Mouse (Mus musculus): ENCODE data around the gene Epb41l5. TPM values are rescaled to one million over a fixed set of nuclear protein-coding genes. Genes with fewer than 3 reads are reported as not detected.

The Epb41l5 gene
- total RNA-seq, 1 experiment from 2014 or later = 12.9 TPM

GRCm38 (mm10) chr1:119533093-119533805 is 115.6 kb downstream of the Epb41l5 start:
- DNase-seq = no peak

GRCm38 (mm10) chr1:119532165-119532564 is 116.6 kb downstream of the Epb41l5 start:
- no peak for DNase-seq

DNA sequence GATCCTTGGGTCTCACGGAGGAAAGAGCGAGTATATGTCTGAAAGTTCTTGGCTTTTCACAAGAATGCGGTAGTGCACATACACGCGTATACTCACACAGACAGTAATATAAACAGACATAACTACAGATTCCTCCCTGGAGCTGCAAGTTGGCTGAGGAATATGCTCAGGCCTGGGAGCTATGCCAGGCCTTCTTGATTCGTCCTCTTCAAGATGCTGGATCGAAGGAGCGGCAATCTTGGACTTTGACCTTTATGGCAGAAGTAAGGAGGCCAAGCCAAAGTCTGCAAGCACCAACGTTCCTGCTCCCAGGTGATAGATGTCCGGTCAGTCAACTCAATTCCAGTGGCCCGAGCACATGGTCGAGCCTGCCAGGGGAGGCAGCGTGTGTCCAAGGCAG is 117.9 kb downstream of the Epb41l5 start:
- no peak for DNase-seq

DNA sequence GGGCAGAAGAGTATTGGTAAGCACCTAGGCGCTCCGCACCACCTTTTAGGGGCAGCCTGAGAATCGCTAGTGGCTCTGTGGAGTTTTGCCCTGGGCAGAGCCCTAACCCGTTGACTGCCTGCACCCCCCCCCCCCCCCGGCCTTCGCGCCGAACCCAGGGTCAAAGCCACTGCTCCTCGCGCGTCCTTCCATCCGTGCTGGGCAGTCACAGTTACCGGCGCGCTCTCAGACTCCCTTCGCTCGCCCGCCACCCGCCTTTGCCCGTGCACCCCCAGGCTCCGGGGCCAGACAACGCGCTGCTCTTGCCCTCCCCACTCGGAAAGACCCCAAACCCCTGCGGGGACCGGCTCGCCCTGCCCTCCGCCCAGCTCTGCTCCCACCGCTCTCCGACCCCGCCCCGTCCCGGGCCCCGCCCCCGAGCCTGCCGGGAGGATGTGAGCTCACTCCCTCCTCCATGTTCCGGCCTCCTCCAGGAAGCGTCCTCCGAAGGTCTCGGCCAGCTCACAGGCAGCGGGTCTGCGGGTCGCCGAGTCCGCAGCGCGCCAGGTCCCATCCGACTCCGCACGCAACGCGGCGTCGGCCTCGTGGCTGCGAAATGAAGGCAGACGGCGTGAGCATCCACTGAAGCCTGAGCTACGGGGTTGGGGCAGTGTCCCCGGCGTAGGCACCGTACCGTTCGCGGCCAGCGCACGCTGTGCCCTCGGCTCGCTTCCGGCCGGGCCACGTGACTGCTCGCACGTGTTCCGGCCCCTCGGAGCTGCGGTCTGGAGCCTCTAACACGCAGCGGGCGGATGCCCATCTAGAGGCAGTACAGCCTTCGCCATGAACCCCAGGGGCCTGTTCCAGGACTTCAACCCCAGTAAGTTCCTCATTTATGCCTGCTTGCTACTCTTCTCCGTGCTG is 122.9 kb downstream of the Epb41l5 start, which contains the start of gene Tmem185b:
Gene Tmem185b, plus strand, starts transcription at position 472 of the 903 bp plus-strand sequence.
- peak; percentile 96 for DNase-seq

- DNase-seq = no peak
Measured at GRCm38 (mm10) chr1:119525004-119525444, 123.8 kb downstream of the Epb41l5 start.

DNA sequence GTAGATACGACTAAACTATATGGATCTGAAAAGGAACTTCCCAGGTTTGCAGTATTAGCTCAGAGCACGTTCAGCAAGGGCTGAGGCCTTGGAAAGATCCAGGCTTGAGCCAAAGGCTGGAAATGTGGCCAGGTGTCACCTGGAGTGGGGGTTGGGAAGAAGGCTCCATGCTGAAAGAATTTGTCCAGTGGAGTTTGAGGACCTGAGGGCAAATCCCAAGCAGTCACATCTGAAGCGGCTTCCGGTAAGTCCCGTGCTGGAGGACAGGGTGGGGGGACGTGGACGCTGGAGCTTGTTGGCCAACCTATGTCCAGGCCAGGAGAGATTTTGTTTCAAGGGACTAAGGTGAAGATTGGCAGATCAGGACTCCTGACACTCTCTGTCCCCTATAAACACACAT is 125.0 kb downstream of the Epb41l5 start:
- no peak for DNase-seq

GRCm38 (mm10) chr1:119523369-119523768 is 125.4 kb downstream of the Epb41l5 start:
- DNase-seq = no peak

GRCm38 (mm10) chr1:119522726-119523125 is 126.1 kb downstream of the Epb41l5 start:
- no peak for DNase-seq

DNA sequence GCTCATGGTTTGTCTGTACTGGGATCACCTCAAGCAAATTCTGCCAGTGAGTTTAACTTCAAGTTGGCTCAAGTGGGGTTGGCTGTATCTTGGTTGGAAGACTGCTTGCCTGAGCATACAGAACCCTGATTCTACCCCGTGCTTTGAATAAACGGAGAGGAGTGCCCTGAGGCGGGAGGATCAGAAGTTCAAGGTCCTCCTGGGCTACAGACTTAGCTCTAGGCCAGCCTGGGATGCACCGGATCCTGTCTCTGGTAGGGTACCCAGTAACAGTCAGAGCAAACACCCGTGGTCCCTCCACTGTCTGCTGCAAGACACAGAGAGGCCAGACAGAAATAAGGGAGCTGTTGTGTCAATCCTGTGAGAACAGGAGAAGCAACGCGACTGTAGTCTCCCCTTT is 127.1 kb downstream of the Epb41l5 start:
- DNase-seq = no peak

- no peak for DNase-seq
Measured at GRCm38 (mm10) chr1:119521029-119521428, 127.8 kb downstream of the Epb41l5 start.

GRCm38 (mm10) chr1:119519286-119519685 is 129.5 kb downstream of the Epb41l5 start:
- no peak for DNase-seq

- DNase-seq = no peak
Measured at GRCm38 (mm10) chr1:119518786-119519185, 130.0 kb downstream of the Epb41l5 start.

GRCm38 (mm10) chr1:119518060-119518459 is 130.7 kb downstream of the Epb41l5 start:
- DNase-seq = no peak

- no peak for DNase-seq
Measured at GRCm38 (mm10) chr1:119510857-119511256, 137.9 kb downstream of the Epb41l5 start.

DNA sequence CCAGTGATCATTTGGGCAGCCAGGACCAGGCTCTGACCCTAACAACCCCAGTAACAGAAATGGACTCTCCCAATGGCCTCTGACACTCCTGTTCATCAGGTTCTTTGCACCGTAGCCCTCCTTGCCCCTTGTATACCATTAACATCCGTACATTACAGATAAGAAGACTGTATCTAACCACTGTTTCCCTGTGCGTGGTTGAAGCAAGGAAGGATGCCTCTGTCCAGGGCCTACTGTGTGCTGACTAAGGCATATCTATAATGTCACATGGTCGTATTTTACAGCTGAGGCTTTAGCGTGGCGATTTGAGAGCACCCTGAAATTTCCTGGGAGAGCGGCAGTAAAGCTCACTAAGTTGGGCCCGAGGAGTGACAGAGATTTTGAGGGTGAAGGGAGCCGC is 138.4 kb downstream of the Epb41l5 start:
- DNase-seq = no peak

DNA sequence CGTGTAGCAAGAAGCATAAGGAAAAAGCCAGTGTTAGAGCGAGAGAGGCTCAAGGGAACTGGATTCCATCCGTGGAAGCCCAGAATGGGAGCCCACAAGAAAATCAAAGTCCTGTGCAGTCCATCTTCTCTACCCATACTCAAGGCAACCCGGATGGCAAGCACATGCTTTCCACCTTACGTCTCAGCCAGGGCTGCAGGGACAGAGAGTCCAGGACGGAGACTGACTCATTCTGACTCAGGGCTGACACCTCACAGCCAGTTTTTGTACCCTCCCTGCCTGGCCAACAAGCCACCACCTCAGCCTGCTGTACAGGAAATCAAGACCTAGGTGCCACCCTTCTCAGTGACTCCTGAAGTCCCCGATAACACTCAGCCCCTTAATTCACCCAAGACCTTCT is 139.3 kb downstream of the Epb41l5 start:
- DNase-seq = peak; percentile 65

DNA sequence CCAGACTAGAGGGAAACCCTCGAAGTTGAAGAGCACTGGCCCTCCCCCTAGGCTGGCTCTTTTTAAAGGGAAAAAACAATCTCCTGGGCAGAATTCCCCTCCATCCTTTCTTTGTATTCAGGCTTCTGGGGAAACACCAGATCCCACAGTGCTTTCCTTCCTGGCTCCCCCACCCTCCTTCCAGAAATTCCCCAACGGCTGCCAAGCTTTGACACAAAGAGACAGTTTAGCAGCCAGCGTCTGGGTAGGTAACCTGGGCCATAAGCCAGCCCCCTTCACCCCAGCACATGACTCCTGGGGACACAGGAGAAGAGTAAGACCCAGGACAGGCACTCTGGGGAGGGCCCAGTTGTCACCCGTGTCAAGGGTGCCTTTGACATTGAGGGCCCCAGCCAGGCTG is 140.3 kb downstream of the Epb41l5 start:
- DNase-seq = no peak

DNA sequence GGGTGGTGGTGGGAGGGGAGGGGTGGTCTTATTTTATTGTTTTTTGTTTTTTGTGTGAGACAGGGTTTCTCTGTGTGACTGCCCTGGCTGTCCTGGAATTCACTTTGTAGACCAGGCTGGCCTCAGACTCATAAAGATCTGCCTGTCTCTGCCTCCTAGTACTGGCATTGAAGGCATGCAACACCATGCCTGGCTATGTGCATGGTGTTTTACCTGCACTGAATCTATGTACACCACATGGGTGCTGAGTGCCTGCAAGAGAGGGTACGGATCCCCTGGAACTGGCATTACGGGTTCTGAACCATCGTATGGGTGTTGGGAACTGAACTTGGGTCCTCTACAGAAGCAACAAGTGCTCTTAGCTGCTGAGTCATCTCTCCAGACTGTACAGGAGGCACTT is 142.8 kb downstream of the Epb41l5 start:
- DNase-seq = no peak

DNA sequence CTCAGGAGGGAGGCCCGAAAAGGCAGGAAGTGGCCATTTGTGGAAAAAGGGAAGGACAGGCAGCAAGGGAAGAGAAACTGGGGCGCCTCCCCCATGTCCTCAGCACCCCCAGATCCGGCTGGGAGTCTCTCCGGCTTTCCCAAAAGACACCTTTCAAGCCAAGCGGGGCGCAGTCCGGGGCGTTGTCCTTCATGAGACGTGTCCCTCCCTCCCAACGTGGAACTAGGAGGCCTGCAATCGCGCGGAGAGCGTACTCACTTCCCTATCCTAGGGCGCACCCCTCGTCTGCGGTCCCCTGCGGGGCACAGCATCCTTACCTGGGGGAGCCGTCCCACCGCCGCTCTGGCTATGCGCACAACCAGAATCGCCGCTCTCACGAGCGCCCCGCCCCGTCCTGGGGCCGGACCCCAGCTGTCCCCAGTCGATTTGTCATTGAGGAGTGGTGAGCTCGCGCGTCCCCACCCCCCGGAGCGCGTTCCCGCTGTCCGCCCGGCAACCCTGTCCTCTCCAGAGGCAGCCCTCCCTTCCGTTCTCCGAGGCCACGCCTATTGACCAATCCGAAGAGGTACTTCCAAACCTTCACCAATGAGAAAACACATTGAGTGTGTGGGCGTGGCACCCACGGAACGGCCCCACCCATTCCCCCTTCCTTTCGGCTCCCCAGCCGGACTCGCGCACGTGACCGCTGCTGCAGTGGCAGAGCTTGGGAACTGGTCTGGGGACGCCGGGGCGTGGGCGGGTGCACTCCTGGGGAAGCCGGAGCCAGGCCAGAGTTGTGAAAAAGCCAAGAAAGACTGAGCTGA is 144.3 kb downstream of the Epb41l5 start, which contains the start of gene Ralb:
Gene Ralb, minus strand, starts transcription at position 535 of the 803 bp plus-strand sequence.
- peak; percentile 94 for DNase-seq

DNA sequence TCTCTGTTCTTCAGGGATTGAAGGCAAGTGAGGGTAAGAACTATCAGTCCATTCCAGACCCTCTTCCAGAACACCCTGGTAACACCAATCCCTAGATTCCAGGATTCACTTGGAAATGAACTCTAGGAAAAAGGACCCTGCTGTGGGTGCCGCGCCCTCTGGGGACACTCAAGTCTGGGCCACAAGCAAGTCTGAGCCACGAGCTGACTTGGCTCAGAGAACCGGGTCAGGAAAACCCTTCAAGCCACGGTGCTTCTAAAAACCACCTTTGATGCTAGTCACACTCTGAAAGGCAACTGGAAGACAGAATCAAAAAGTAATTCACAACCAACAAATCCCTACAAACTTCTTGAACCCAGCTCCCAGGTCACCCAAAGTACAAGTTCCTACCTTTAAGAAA is 145.0 kb downstream of the Epb41l5 start:
- DNase-seq = no peak

- DNase-seq = no peak
Measured at GRCm38 (mm10) chr1:119503181-119503580, 145.6 kb downstream of the Epb41l5 start.

GRCm38 (mm10) chr1:119502729-119503128 is 146.1 kb downstream of the Epb41l5 start:
- no peak for DNase-seq
